Mouse (Mus musculus) gastrocnemius, postnatal 10 days (tissue): ENCODE measurements at regions not wholly inside any gene's neighbourhood (a gene's known extent, or its start where the extent isn't known, plus 50 kb on each side); places are given as distances from the start of the nearest gene placed in this dataset.
A peak's percentile ranks its signal among the peaks of the same experiment; 100 is the strongest.

Source experiments
- DNase-seq: peaks from one replicate; pipeline ENCODE4 v3.0.0; 2021; ENCODE audit warnings: mixed read lengths

- no peak for DNase-seq
Observed at GRCm38 (mm10) chr9:56547291-56547977, 129.0 kb downstream of the Hmg20a start.

DNA sequence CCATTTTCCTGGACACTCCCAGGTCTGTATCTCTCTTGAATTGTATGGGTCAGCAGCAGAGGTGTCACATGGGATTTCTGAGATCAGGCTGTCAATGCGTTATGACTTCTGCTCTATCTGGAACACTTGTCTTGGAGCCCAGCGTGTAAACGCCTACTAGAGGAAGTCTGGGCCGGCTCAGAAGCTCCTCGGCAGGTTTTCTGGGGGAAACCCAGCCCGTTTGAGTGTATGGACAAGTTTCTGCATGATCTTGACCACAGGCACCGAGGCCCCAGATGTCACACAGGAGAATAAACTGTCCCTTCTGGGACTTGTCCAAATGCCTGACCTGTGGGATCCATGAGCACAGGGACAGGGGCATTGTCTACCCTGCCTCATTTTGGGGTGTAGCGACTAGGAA is 131.4 kb downstream of the Hmg20a start:
- DNase-seq = no peak

- DNase-seq = no peak
Observed at GRCm38 (mm10) chr9:56550178-56550577, 131.8 kb downstream of the Hmg20a start.

DNA sequence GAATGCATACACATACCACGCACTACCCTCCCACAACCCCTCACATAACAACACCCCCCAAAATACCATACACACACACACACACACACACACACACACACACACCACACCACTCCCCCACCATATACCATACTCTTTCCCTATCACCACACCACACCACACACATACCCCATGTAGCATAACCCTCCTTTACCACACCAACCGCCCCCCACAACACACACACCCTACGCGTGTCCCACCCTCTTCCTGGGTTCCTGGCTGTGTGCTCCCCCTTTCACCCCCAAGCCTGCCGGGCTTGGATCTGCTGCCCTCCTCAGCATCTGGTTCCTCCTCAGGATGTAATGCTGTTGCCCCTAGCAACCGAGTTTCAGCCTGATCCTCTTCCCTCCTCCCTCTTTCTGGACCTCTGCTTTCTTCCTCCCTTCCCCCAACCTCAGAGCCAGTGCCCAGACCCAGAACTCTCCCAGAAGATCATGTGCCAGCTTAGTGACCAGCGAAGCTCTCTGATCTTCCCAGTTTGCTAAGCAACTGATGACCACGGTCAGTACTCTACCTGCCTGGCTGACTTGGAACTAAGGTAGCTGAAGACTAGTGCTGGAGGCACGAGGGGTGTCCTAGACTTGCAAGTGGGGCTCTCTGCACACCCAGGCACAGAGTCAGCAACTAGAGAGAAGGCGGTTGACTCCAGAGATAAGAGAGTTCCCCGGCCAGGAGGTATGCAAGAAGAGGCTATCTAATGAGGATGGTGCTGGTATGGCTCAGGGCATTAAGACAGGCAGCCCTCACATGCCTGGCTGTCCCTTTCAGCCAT is 133.2 kb downstream of the Hmg20a start:
- no peak for DNase-seq

DNA sequence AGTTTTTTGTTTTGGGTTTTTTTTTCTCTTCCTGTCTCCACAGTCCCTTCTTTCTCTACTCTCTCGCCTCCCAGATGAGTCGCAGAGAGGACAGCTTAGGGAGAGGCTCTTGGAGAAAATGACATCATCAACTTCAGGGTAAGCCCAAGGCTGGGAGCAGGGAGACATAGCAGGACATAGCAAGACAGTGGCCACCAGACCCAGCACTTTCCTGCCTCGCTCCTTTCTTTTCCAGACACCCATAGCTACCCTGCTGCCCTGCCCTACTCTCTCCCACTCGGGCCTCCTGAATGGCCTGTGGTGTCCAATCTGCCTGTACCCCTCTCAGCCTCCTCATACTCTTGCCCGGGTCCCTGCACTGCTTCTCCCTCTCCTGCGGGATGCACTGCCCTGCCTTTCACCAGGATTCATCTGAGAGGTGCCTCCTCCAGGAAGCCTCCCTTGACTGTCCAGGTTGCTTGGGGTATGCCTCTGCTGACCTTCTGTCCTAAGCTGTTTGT is 133.8 kb downstream of the Hmg20a start:
- no peak for DNase-seq

DNA sequence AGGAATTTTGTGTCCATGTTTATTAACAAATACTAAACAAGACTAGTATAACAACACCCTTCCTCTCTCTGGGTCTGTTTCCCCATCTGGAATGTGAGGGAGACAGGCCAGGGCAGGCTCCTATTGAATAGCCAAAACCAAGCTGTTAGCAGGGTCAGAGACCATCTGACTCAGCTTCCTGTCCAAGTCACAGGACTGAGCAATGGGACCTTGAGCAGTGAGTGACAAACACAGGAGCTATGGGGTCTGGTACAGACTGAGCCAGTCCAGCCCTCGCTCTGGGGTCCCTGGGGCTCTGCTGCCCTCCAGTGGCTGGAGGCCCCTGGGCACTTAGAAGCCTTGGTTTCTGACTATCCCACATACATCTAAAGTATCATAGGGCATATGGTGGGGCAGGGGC is 134.4 kb downstream of the Hmg20a start:
- peak; percentile 84 for DNase-seq

GRCm38 (mm10) chr9:56553626-56554025 is 135.2 kb downstream of the Hmg20a start:
- no peak for DNase-seq

DNA sequence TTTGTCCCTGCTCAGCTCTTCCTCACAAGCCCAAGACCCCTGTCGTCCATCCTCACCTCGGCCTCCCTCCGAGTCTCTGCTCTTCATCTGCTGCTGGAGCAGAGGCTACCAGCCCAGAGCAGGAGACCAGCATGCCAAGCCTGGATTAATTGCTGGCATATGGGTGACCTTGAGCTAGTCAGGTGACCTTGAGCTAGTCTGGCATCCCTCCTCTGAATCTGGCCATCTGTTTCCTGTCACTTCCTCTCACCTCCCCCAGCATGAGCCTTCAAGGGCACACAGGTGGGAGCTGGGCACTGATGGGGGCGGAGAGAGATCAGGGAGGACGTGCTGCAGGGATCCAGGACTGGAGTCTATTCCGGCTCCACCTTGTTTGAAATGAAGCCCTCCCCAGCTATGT is 135.7 kb downstream of the Hmg20a start:
- no peak for DNase-seq

DNA sequence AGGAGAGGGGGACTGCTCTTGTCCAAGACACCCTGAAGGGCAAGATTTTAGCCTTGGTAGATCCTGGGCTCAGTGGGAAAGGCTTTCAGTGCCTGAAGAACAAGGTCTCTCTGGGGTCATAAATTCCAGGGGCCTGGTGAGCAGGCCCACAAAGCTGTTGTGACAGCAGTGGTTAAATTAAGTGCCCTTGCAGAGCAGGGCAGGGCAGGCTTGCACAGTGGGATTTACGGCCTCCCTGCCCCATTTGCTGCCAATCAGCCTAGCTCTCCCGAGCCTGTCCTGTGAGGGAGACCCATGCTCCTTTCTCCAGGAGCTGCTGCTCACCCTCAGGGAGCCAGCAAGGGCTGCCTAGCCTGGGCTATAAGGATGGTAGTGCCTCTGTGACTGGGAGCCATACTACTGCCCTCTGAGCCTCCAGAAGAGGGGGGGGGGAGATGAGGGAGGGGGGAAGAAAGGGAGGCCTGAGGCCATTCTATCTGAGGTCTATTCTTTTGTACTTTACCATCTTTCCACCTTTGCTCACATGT is 141.3 kb downstream of the Hmg20a start:
- DNase-seq = no peak

GRCm38 (mm10) chr9:56562440-56562839 is 144.0 kb downstream of the Hmg20a start:
- DNase-seq = no peak

DNA sequence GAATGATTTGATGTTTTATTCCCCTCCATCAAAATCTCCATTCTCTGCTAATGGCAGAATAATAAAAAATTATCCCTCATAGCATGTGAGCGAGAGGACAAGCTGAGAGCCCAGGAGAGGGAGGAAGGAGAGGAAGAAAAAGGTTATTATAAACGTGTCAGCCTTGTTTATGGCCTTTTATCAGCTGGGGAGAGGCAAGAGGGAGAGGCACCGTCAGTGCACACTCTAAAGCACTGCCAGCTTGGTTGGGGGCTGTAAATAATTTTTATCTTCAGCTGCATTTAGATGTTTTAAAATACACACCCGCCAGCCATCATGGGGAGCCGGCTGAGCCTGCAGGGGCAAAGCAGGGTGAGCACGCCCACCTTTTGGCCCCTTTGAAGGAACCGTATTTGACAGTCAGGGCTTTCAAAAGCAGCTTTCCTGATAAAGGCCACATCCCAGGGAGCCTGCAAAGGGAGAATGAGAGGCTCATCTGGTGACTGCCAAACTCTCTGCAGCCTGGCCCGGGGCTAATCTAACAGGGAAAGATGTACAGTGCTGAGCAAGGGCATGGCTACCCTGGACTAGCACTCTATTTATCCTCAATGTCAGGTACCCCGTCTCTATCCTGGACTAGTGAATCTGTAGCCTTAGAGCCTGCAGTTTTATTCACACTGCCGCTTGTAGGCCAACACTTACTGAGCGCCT is 145.8 kb downstream of the Hmg20a start:
- no peak for DNase-seq
